Mouse (Mus musculus) lung, adult 18-20 months (tissue): ENCODE results near the gene Nle1.

ENCODE experiments used
- DNase-seq, 2 experiments: peaks; one replicate each; pipeline ENCODE4 v3.0.0; 2022; ENCODE audit warnings: mixed read lengths in 2 of 2

Nle1 gene

DNA sequence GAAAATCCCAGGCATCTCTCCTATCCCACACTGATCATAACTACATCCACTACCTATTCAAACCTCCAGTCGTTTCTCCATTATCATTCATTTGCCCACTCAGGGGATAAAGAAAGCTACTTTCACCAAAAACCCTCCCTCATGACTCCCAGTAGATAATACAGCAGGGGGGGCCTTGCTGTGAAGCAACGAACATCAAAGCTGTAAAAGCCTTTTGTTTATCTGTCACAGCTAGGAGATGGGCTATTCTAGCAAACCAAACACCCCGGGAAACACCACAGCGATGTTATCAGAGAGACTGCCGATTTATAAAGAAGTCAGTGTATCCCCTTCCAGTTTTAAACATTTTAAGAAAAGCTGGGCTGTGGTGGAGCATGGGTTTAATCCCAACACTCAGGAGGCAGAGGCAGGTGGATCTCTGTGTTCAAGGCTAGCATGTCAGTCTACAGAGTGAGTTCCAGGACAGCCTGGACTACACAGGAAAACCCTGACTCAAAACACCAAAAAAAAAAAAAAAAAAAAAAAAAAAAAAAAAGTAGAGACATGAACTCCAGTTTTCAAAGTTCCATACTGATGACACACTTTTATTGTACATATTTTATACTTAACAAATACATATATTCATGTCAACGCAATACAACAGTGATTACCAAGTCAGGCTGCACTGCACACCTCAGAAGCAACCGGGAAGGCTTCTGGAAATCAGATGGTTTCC, 41.2 kb downstream of the Nle1 start:
- DNase-seq = no peak

GRCm38 (mm10) chr11:82865957-82866356, 42.3 kb downstream of the Nle1 start:
- DNase-seq = no peak

DNA sequence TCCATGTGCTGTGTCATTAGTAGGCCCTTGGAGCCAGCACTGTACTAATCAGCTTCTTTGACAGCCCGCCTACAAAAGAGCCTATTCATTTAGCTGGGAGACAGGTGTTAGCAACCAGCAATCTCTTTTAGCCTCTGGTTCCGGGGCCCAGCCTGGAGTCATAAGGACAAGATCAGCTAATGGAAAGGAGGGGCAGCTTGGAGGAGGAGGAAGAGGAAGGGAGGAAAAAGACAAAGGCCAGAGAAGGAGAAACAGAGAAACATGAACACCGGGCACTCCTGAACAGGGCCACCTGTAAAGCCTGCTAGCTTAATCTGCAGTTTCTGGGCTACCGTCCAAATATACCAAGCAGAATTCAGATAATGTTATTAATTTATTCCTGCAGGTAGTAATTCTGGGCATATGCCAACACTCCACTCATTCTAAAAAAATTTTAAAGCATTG, 44.7 kb downstream of the Nle1 start:
- DNase-seq = no peak

DNA sequence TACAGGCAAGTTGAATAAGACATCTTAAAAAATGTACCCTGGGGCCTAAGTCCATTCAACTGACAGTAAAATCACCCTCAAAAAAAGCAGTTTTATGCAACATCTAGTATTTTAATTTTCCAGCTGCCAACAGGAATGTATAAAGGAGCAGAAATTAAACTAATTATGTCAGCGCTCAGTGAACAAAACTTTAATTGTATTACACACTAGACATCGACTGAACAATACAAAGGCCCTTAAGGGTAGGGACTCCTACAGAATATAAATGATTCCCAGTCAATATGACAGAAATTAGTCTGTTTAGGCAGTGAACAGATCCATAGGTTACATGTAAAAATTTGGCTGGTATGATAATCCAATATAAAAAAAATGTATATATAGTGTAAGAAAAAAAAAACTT, 45.2 kb downstream of the Nle1 start:
- no peak for DNase-seq

GRCm38 (mm10) chr11:82862638-82863037, 45.6 kb downstream of the Nle1 start:
- DNase-seq = no peak

GRCm38 (mm10) chr11:82861558-82861957, 46.7 kb downstream of the Nle1 start:
- no peak for DNase-seq

- DNase-seq = no peak
These were observed 47.5 kb downstream of the Nle1 start for GRCm38 (mm10) chr11:82860759-82861158.

DNA sequence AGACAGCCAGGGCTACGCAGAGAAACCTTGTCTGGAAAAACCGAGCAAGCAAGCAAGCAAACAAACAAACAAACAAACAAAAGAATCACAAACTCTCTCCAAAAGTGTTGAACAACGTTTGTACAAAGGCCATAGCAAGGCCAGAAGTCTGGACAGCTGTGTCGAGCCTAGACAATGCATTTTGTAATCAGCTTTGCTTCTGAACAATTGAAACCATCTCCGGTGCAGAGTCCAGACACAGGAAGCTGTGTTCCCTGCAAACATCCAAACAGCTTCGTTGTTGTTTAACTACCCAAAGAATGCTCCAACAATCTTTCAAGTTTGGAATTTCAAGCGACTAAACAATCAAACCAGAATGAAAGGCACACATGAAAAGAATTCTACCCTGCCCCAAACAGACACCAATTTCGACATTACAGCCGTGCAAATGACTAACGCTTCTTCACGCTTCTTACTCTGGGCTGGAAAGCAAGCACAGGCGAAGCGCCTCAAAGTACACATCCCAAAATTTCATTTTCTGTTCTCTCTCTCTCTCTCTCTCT, 50.8 kb downstream of the Nle1 start:
- no peak for DNase-seq

- no peak for DNase-seq
These were observed 52.2 kb downstream of the Nle1 start for GRCm38 (mm10) chr11:82856032-82856431.

GRCm38 (mm10) chr11:82855327-82855973, 52.8 kb downstream of the Nle1 start:
- DNase-seq = no peak

DNA sequence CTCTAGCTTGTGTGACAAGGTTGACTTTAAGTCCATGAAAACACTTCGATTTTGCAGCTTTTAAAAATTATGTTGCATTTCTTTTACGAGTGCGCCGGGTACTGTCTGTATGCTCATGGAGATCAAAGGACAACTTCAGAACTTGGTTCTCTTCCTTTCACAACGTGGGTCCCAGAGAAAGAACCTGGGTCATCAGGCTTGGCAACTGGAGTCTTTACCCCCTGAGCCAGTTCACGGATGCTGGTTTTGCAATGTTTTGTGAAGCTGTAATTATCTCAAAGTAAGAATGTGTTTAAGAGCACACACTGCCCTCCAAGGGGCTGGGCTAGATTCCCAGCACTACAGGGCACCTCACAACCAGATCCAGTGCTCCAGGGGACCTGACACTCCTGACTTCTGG, 54.1 kb downstream of the Nle1 start:
- DNase-seq = no peak

GRCm38 (mm10) chr11:82852958-82853357, 55.3 kb downstream of the Nle1 start:
- no peak for DNase-seq

- no peak for DNase-seq
These were observed 55.7 kb downstream of the Nle1 start for GRCm38 (mm10) chr11:82852540-82852939.

DNA sequence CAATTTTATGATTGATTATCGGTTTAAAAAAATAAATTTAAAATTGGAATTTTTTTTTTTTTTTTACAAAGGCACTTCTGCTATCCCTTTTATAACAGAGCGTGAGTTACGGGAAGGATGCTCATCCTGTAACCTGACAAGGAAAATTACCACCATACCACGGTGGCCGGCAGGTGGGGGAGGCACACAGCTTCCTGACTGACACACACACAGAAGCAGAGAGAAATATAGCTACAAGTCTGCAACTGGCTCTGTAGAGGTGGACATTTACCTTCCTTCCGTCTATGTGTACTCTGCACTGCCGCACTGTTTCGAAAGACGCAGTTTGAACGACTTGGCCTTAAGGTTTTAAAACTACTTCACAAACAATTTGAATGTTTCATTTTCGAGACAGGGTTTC, 56.1 kb downstream of the Nle1 start:
- no peak for DNase-seq
